Mouse (Mus musculus) WW6 (cell line): Measurements from ENCODE around the gene Syne3.

Experiments used
- DNase-seq: peaks from one replicate; pipeline ENCODE4 v3.0.0-alpha.2; 2013; ENCODE audit warnings: low read depth, low spot score

The Syne3 gene

DNA sequence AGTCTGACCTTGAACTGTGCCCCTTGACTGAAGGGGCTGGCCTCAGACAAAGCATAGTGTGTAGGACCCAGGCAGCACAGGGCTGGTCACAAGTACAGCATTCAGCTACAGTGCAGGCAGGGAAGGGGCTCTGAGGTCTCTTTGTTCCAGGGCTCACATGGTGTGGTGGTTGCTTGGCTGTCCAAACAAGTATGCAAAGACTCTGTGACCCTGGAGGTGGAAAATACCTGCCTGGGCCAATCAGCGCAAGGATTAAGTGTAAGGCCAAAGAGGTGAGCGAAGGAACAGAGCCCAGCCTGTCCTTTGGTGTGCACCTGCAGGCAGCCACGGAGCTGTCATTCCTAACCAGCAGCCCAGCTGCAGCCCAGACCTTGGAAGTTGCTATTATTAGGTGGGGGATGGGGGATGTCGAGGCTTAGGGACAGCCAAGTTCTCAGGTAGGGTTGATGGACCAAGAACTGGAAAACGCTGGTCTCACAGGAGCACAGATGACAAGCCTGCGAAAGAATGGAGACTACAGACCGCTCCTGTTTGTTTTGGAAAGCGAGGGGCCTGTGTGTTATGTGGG lies 112.5 kb downstream of the Syne3 start:
- no peak for DNase-seq

DNA sequence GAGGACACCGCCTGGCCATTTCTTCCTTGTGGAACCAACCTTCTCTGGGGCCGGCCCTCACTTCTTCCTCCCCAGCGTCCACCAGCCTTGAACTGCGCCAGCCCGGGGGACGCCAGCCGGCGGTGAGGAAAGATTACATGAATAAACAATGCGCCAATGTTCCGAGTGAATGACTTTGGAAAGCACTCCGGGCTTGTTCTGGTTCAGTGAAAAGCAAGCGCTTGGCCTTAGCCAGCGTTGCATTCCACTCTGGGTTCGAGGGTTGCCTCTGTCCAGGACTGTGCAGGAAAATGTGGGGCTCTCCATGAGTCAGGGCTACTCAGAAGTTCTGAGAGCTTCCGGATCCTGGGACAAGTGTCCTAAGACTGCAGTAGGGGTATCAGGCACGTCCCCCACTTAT lies 113.0 kb downstream of the Syne3 start:
- DNase-seq = no peak

DNA sequence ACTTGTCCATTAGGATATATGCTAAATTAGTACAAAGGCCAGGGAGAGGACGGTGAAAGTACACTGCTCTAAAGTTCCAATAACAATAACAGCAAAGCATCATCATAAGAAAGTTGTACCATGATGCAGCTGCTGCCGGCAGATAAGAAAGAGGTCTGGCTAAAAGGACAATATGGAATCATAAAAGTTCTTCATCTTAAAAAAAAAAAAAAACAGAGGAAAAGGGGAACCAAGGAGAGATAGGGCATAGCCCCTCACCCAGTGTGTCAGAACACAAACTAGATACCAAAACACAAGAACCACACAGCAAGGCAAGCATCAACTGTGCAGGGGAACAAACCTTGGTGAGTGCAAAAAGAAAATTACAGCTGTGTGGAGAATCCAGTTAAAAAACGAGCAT lies 117.4 kb downstream of the Syne3 start:
- DNase-seq = no peak

DNA sequence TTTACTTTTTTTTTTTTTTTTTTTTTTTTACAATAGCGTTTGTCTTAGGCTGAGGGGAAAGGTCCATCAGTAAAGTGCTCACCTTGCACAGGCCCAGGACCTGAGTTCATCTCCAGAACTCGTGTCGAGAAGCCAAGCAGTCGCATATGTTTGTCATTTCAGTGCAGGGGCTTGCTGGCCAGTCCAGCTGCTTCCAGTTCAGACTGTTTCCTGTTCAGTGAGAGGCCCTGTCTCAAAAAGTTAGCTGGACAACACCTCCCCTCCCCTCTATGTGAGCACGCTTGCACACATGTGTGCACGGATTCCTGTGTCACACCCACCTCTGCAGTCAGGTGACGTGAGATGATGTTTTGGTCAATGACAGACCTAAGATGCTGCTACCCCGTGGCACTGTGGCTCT lies 119.5 kb downstream of the Syne3 start:
- no peak for DNase-seq

DNA sequence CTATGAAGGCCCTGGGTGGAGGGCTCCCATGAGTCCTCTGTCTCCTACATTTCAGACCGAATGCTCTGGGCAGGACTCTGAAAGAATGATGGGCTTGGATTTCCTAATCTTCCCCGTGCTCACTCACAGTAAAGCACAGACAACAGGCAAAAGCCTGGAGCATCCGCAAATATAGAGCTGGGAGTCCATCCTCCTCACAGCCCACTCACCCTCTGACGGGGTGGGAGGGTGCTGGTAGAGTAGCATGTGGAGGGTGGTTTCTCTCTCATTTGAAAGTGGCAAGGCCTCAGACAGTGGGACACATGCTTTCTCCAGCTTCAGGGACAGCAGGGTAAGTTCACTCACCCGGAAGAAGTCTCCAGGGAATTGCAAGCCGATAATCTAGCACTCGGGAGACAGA lies 123.5 kb downstream of the Syne3 start:
- DNase-seq = no peak

DNA sequence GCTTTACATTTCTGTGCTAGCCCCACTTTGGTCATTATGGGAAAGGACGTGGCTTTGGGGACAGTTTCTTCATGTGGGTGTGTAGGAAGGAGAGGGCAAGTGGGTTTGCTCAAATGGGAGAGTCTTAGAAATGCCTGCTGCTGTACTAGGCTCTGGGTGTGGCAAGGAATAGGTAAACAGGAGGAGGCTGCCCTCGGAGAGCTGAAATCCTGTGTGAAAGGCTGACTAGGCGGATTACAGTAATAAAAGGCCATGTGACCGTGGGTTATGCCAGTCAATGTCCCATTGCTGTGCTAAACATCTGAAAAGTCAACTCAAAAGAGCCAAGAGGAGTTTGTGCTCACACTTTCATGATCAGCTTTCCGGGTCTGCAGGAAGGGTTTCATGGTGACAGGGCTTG lies 127.1 kb downstream of the Syne3 start:
- DNase-seq = no peak

DNA sequence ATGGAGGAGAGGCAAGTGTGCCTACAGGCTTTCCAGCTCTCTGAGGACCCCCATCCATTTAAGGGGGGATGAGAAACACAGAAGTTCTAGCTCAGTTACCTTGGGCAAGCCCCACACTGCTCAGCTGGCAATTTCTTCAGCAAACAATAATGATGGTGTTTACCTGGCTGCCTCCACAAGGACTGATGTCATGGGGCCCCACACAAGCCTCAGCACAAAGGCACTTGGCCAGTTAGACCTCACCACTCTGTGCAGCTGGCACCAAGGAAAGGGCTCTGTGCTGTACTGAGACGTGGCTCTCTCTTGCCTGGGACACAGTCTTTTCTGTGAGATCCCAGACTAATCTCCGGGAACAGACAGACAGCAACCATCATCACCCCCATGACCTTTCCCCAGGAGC lies 127.5 kb downstream of the Syne3 start:
- no peak for DNase-seq

DNA sequence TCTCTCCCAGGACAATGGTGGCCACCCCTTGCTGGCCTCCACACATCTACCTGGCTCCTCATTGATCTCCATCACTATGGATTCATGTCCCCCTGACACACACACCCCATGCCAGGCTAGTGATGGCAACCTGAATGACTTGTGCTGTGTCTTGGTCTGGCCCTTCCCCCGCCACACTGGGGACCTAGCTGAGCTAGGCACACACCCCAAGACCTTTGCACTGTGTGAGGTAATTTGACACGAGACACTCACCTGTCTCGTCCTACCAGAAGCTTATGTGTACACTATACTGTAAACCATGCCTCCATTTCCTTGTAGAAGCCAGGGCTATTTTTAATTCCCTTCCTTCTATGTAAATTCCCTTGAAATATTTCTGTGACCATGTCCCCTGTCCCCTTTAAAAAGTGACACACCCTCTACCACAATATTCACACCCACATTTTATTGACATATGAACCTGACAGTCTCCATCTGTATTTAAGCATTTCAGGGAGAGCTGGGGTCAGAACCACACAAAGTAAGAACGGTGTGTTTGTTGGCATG lies 128.0 kb downstream of the Syne3 start:
- no peak for DNase-seq

DNA sequence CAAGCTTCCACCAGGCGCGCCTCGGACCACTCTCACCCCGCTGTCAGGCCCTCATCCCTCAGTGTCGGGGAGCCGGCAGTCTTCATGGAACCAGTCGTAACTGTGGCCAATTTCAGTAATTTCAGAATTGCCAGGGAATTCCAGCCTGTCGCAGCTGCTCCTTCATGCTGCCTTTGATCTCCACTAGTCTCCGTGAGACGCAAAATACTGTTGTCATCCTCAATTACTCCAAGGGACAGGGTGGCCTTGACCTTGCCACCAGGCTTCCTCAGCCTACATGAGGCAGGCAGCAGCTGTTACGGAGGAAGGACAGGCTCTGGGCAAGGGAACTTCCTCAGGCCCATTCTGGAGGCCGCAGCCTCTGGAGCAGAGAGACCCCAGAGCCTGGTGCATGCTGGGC lies 129.2 kb downstream of the Syne3 start:
- no peak for DNase-seq
